Mouse (Mus musculus): ENCODE results near the gene Gucy2g.

The Gucy2g gene

DNA sequence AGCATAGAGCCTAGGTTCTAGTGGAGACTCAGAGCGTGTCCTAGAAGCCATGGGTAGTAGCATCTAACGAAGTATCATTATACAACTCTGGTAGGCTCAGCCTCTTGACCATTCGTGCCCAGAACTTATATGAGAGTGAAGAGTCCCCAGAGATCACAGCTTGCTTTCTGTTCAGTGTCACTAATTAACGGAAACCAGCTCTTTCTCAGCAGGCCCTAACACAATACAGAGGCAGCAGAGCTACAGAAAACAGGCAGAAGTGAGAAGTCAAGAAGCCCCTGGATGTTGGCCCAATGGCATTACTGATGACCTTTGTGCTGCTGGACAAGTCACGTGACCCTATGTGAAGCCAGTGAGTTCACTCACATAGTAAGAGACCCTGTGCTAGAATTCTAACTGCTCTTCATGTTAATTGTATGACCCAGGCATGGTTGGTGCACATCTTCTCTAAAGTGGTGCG is at the start of gene Gucy2g:
TSS of gene Gucy2g (minus strand) at position 51 of the 460 bp plus-strand sequence.
- no peak for DNase-seq (ENCODE audit: low read depth in 2 of 2, low spot score in 2 of 2)

DNA sequence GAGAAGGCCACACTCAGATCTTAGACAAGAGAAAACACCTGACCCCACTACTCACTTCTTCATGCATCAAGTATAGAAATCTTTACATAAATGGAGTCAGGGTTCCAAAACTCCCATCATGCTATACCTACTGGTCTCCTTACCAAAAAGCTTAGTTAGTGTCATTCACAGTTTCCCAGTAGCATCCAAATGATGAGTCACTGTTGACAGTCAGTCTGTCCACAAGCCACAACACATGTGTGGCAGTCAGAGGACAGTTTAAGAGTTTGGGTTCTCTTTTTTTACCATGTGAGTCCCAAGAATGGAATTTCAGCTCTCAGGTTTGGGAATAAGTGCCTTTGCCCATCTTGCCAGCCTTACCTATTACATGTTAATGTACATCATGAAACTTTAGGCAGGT is 47.9 kb upstream of the Gucy2g start:
- DNase-seq (ENCODE audit: low read depth in 2 of 2, low spot score in 2 of 2) = no peak

DNA sequence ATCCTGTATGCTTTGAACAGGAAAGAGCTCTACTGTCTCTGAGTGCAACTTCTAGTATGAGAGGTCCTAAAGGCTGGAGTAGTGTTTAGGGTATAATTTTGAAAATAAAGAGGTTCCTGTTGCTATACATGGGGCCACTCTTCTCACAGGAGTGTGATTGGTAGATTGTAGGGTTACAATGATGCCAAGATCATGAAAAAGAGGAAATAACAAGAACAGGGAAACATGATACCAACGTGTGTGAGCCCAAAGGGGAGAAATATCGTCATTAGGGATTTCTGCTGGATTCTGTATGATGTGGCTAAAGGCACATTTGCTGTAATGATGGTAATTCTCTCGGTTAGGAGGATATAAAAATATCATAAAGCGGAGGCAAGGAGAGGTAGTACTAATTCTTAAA is 45.0 kb upstream of the Gucy2g start:
- no peak for DNase-seq (ENCODE audit: low read depth in 2 of 2, low spot score in 2 of 2)

DNA sequence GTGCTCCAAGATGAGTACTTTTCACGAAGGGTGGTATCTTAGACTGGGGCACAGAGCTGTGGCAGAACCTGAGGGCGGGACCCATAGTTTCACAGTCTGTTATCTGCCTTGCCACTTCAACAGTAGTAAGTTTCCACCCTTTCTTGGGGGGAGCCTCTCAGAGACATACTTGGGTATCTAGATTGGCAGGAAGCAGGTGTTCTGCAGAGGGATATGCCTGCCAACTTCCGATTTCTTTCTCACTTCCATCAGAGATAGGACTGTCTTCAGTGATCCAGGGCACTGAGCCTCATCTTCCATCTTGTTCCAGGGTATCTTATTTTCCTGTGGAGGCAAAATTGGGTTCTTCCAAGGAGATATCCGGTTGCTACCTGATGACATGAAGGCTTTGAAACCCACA is 43.1 kb upstream of the Gucy2g start:
- no peak for DNase-seq (ENCODE audit: low read depth in 2 of 2, low spot score in 2 of 2)

DNA sequence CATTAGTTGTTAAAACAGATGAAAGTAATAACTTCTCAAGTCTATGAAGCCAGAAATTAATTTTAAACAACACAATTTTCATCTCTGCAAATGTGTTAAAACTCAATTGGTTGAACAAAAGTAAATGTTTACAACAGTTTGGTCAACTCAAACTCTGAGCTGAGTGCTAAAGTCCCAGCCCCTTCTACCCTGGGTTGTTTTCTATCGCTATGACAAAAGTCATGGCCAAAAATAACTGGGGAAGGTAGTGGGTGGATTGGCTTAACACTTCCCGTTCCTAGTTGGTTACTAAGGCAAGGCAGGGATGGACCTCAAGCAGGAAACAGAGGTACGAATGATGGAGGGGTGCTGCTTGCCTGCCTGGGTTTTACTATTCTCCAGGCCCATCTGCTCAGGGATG is 35.7 kb upstream of the Gucy2g start:
- DNase-seq (ENCODE audit: low read depth in 2 of 2, low spot score in 2 of 2) = no peak

DNA sequence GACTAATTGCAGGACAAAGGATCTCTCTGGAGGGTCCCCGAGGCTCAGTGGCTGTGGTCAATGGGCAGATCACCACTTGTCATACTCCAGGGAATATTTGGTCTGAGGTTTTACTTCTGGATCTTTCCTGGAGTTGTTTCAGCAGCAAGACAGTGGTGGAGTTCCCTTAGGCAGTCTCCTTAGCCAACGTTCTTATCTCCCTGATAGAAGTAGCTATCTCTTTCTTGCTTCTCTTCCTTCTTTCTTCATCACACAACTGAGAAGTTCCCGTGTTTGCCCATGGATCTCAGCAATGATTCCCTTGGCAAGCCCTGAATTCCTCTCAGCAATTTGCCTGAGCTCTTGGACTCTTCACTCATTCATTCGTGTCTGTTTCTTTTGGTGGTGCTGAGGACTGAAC is 35.1 kb upstream of the Gucy2g start:
- no peak for DNase-seq (ENCODE audit: low read depth in 2 of 2, low spot score in 2 of 2)

DNA sequence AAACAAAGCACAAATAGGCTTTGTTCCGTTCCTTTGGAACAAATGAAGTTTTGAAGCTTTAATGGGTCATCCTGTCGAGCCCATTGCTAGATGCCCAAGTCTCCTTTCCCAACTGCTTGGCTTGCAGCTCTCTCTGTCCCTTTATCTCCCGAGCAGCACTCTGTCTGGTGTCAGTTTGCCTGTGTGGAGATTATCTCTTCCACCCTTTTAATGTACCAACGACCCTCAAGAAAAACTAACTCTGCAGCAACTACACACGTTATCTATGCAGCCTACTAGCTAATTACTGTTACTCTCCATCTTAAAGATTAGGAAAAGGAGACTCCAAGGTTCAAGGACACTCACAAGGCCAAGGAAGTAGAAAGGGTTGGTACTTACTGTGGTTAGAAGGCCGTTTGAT is 32.3 kb upstream of the Gucy2g start:
- no peak for DNase-seq (ENCODE audit: low read depth in 2 of 2, low spot score in 2 of 2)

DNA sequence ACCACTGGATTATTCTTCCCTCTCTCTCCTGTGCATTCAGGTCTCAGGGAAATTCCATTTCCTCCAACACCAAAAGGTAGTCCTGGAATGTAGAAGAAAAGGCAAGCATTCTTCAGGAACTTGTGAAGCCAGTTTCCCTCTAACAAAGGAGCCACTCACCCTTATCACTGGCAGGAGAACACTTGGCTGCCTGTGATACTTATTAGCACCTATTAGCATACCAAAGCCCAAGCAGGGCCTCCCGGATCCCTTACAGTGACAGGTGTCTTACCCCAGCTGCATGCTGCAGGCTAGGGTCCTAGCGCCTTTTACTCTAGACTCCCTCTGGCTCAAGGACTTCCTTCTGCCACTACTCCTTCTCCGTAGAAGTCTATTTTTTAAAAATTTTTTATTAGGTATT is 30.4 kb upstream of the Gucy2g start:
- no peak for DNase-seq (ENCODE audit: low read depth in 2 of 2, low spot score in 2 of 2)

DNA sequence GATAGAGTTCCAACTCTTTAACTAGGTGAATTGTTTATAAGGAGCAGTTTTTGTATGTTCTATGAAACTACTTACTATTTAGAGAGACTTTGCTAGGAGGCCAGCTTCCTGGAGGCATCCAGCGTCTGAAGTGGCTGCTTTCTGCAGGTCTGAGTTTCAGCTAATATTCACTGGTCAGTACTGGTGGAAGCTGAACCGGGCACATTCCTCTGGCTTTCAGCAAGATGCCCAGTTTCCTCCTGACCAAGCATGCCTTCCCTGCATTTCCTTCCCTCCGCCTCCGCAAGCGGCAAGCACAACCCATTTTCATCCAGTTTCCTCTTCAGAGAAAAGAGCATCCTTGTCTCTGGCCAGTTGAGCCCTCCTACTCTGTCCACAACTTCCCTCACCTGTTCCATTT is 28.0 kb upstream of the Gucy2g start:
- DNase-seq (ENCODE audit: low read depth in 2 of 2, low spot score in 2 of 2) = no peak

DNA sequence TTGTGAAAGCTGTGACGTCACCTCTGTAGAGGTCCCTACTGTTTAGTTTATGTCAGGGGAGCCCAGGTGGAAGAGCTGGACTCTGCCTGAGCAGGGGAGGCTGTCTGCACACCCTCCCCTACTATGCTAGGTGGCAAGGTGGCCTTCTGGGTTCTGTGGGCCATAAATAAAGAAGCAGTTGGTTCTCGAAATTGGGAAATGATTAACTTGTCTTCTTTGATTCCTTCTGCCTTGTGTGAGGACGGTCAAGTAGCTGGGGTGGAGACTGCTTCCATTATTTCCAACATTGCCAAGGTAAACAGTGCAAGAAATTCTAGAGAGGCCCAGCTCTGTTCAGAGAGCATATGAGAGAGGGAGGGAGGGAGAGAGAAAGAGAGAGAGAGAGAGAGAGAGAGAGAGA is 27.1 kb upstream of the Gucy2g start:
- no peak for DNase-seq (ENCODE audit: low read depth in 2 of 2, low spot score in 2 of 2)

DNA sequence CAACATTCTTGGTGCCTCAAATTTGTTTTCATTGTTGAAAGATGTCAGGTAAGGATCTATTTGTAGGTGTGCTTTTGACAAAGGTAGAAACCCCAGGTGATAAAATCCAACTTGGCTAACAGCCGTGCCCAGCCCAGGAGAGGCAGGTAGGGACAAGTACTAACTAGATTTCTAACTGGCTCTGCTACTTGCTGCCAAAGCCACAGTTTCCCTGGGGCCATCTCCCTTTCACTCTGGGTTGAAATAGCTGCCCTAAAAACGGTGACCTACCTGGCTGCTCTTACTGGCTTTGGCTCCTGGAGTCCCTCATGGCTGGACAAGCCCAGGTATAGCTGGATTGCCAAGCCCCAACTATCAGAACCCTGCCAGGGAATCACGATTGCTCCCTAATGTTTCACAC is 25.8 kb upstream of the Gucy2g start:
- no peak for DNase-seq (ENCODE audit: low read depth in 2 of 2, low spot score in 2 of 2)

DNA sequence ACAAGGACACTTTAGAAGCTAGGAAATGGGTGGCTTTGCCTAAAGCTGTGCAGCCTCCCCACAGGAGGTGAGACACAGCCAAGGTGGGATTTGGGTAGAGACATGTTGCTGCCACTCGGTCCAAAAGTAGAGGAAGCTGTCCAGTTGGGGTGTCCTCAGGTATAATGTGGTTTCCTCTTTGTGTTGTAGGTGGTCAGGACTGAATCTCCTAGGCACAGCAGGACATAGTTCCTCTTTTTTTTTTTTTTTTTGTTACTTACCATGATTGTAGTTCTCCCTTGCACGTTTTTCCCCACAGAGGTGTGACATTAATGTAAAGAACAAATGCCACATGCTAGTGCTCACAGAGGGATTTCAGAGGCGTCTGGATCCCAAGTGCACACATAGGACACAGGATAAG is 24.2 kb upstream of the Gucy2g start:
- DNase-seq (ENCODE audit: low read depth in 2 of 2, low spot score in 2 of 2) = no peak

DNA sequence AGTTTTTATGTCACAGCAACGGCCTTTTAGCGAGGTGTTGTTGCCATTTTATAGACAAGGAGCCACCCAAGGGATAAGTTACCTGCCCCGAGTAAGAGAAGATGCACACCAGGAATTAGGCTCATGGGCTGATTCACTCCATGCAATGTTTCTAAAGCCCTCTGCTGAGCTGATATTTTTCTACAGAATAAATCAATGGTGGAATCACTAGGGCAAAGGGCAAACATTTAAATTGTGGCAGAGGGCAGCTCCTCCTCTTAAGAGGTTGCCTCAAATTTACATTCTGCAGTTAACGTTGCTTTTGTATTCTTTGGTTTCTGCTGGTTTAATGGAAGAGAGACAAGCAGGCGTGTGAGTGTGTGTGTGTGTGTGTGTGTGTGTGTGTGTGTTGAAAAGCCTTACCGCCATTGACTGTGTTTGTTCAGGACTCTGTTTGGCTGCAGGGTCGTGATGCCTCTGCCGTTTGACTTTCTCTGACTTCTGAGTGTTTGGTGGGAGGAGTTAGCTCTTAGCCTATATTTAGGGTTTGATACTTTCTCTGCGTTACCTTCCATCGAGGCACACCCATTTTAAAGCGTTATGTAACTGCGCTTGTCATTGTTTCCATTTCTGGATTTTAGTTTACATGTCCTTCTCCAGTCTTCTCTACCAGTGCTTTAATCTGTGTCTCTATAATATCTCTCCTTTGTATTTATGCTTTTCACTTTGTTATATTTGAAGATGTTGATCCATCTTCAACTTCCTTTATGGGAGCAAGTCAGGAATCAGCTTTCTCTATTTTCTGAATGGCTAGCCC is 19.6 kb upstream of the Gucy2g start:
- DNase-seq (ENCODE audit: low read depth in 2 of 2, low spot score in 2 of 2) = no peak

DNA sequence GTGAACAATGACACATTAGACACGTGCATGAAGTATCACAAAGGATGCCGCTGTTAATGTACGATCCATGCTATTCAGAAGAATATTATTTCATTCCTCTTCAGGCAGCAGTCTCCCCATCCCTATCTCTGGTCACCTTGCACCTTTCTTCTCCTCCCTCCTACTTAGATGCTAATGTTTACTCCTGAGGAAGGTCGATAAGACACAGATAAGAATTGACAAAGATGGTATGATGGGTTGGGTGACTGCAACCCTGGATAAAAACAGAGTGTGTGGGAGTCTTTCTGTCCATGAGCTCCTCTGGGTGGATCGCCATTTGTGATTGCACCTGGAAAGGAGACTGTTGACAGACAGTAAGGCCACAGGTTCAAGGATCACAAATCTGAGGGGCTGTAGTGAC is 17.5 kb upstream of the Gucy2g start:
- no peak for DNase-seq (ENCODE audit: low read depth in 2 of 2, low spot score in 2 of 2)

DNA sequence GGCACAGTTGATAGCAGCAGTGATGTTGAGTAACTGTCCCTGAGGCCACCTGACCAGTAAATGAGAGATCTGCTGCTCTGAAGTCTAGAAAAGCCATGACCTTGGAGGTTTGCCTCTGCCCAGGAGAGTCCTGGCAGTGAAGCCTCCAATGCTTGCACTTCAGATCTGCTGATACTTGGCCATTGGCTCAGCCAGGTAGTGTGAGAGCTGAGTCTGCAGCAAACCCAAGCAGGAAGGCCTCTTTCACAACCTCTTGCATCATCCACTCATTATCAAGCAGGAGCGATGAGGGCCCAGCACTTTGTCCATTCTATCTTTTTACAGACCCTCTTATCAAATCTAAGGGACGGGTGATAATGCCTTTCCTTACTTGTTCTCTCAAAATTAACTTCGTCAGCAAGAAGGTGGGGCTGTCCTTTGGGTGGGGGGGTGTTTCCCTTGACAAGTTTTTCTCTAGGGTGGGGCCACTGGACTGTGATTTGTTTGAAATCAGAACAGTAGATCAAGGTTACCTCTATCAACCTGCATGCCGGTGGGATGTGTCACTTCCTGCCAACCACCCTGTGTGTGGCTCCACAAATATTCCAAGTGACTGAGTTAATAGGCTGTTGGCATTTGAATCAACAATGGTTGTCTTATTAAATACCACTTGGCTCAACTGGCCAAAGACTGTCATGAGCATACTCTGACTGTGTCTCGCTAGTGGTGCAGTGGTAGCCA is 16.8 kb upstream of the Gucy2g start:
- no peak for DNase-seq (ENCODE audit: low read depth in 2 of 2, low spot score in 2 of 2)

DNA sequence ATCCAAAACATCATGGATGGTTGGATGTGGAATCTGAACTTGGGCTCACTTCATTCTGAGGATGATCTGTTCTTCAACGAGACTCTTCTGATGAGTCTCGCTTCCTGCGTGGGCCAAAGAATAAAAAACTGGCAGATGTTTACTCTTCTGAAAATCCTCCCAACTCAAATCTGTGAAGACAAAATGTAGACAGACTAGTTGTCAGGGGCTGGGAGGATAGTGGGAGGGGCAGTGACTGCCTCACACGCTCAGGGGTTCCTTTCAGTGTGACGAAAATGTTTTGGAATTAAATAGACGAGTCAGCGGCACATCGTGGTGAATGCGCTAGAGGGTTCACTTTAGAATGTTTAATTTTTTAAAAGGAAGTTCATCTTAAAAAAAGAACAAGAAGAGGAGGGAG is 15.1 kb upstream of the Gucy2g start:
- no peak for DNase-seq (ENCODE audit: low read depth in 2 of 2, low spot score in 2 of 2)

DNA sequence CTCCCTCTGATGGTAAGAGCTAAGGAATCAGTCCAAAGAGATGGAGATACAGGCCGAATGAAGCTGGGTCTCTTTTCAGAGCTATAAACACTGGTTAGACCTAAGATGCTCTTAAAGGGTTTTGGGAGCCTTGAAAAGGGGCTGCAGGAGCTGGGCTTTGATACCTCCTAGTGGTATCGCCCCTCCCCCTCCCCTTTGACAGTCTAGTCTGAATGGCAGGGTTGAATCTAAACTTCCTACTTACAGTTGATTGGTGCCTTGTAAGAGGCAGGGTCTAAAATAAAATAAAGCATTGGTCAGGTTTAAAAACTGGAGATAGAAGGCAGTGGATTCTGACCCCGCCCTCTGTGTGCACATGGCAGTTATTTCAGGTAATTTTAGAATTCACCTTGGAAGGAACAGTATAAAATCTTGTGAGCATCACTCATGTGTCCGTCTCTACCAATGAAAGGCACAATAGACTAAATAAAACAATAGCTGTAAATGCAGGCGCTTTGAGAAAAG is 13.5 kb upstream of the Gucy2g start:
- DNase-seq (ENCODE audit: low read depth in 2 of 2, low spot score in 2 of 2) = peak in 1 of 2 experiments; percentile 26

DNA sequence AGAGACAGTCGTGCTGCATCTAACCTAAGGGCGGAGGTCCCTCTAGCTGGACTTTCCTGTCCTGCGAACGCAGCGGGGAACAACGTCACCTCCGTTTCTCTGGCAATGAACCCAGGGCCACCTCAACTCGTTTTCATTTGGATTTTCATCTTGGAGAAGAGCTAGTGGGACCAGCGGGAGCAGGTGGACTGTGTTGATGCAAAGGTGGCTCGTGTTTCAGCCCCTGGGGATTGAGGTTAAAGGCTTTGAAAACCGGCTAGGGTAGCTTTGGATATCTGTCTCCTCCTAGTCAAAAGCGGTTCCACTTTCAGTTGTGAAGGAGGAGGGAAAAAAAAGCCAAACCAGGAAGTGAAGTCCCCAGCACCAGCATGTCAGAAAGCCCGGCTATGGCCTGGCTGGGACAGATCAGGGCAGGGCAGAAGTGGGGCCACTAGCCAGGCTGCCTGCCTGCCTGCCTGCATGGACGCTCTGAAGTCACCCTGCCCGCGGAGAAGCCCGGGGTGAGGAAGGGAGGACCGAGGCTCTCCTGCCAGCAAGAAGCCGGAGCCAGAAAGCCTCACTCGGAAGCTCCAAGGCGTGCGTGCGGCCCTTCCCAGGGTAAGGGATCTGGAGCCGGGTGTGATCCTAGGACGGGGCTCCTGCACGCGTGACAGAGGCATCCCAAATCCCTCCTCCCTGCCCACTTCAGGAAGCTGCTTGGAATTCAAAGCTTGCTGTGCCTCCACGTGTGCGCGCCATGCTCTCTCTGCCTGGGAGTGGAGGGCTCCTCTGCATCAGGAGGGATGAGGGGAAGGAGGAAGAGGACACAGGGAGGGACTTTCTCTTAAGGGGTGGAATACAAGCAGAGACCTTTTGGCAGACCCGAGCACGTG is 12.8 kb upstream of the Gucy2g start:
- peak; percentile 11 to 35 for DNase-seq (ENCODE audit: low read depth in 2 of 2, low spot score in 2 of 2)

DNA sequence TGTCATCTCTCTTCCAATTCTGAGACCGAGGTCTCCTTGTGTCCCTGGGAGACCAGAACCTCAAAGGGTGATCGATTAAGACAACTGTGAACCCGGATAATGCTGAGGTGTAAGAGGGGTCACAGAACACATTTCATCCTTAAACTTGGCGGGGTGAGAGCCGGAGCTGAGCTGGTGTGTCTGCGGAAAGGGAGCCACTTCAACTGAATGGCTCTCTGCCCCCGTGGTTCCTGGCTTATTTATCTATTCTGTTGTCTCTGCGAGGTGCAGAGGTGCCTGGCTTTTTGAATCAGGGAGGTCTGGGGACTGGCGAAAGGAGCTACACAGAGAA is 12.2 kb upstream of the Gucy2g start:
- peak in 1 of 2 experiments; percentile 2 for DNase-seq (ENCODE audit: low read depth in 2 of 2, low spot score in 2 of 2)

DNA sequence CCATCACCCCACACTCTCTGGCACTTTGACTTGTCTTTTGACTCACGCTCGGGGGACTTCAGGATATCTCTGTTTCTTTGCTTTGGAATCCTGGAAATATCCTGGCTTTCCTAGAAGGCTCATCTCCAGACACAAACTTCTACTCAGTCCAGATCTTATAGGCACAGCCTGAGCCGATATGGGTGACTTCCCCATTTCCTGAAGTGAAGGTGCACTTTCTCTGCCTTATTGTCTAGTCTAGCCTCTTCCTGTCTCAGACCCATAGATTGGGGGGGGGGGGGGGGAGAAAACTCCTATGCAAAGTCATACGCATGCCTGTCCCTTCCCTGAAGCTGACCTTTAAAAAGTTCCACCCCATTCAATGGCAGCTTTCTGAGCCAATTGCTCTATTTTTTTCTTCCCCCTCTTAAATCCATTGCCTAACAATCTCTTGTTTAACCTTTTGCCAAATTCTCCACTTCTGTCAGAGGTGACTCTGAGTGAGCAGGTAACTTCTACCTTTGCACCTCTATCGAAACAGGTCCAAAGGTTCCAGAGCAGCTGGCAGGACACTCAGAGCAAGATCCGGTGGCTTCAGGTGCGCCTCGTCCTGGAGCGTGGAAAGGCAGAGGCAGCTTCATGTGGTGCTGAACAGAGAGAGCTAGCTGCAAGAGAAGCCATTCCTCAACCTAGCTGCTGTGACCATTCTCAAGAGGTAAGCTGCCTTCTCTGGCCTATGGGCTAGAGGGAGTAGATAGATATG is 10.5 kb upstream of the Gucy2g start, which contains the start of gene Acsl5:
TSS of gene Acsl5 (plus strand) at position 556 of the 742 bp plus-strand sequence.
- DNase-seq (ENCODE audit: low read depth in 2 of 2, low spot score in 2 of 2) = no peak

DNA sequence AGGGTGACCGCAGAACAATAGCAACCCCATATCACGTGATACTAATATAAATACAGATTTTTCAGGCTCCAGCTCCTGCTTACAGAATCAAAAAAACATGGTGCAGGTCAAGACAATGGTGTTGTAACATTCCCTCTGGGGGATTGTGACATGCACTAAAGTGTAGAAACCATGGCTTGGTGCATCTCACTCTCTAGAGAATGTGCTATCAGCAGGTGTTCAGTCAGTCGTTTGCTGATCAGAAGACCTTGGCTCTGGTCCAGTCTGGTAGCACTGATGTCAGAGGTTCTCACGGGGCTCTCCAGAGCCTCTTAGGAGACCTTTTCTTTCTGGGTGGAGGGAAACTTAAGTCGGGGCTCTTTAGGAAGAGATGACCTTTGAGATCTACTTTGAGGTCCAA is 9.4 kb upstream of the Gucy2g start:
- DNase-seq (ENCODE audit: low read depth in 2 of 2, low spot score in 2 of 2) = no peak

Data from CD8-positive naive resting alpha-beta T cell, adult 2 months (primary cell).